Mouse (Mus musculus): Measurements from ENCODE around the gene Vsig8. TPM values are rescaled to one million over a fixed set of nuclear protein-coding genes. Genes with fewer than 3 reads are reported as not detected.
A peak's percentile ranks its signal among the peaks of the same experiment; 100 is the strongest.

Vsig8 gene
- total and polyA plus RNA-seq, 2 experiments from 2014 or later, result 0.12 TPM; not detected in 1

GRCm38 (mm10) chr1:172523699-172524101, 32.0 kb upstream of the Vsig8 start:
- Histone ChIP-seq H3K27ac (ENCODE audit: low read depth) (peak overlapping the region; percentile 3; the same call in 1 of the 2 replicates), H3K27me3 (ENCODE audit: control insufficient read depth, insufficient read depth, low read length) (peaks cover 16% of the 10 kb centered on the region; the same call in 1 of the 2 replicates), H3K9me3 (replicated peaks; ENCODE audit: control insufficient read depth, low read length) (no peaks in the 10 kb centered on the region), H3K4me3 (ENCODE audit: low read depth, low read length) (no peak overlapping the region), H3K9ac (replicated peaks; ENCODE audit: low read depth, low read length) (no peak overlapping the region), H3K36me3 (replicated peaks; ENCODE audit: control insufficient read depth, insufficient read depth, low read length) (no peaks in the 10 kb centered on the region), H3K4me2 (ENCODE audit: low read depth, low read length) (no peak overlapping the region), H3K4me1 (ENCODE audit: control insufficient read depth, insufficient read depth) (peaks cover 7% of the 10 kb centered on the region; the same call in 1 of the 2 replicates)
- ATAC-seq (ENCODE audit: insufficient read depth, low read depth), result no peak
- 27% methylated on average over 12 of the region's 12 CpGs for WGBS
- no peak for DNase-seq (ENCODE audit: low spot score)
- no peak for TF ChIP-seq EP300 (IDR thresholded peaks at IDR 0.05; ENCODE audit: low read depth)
- TF ChIP-seq CTCF (IDR thresholded peaks at IDR 0.05; ENCODE audit: low read depth), result no peak

- peaks cover 7% of the 10 kb centered on the region; the same call in 1 of the 2 replicates for H3K4me1 ChIP-seq (ENCODE audit: control insufficient read depth, insufficient read depth)
- H3K27me3 ChIP-seq (ENCODE audit: control insufficient read depth, insufficient read depth, low read length), result peaks cover 16% of the 10 kb centered on the region; the same call in 1 of the 2 replicates
- WGBS, result 38% methylated on average over 15 of the region's 15 CpGs
- H3K9ac ChIP-seq (replicated peaks; ENCODE audit: low read depth, low read length), result no peak overlapping the region
- peak overlapping the region; percentile 88 for H3K27ac ChIP-seq (ENCODE audit: low read depth)
- no peaks in the 10 kb centered on the region for H3K36me3 ChIP-seq (replicated peaks; ENCODE audit: control insufficient read depth, insufficient read depth, low read length)
- ATAC-seq (ENCODE audit: insufficient read depth, low read depth) (peak; percentile 50), DNase-seq (ENCODE audit: low spot score) (peak; percentile 70)
- no peaks in the 10 kb centered on the region for H3K9me3 ChIP-seq (replicated peaks; ENCODE audit: control insufficient read depth, low read length)
- no peak overlapping the region for H3K4me3 ChIP-seq (ENCODE audit: low read depth, low read length)
- TF ChIP-seq CTCF (IDR thresholded peaks at IDR 0.05; ENCODE audit: low read depth) (peak; percentile 20; the same call in 1 of the 2 replicates), EP300 (IDR thresholded peaks at IDR 0.05; ENCODE audit: low read depth) (peak; percentile 89)
- peak overlapping the region; percentile 49 for H3K4me2 ChIP-seq (ENCODE audit: low read depth, low read length)
Observed at GRCm38 (mm10) chr1:172525027-172525764, 30.5 kb upstream of the Vsig8 start.

GRCm38 (mm10) chr1:172525971-172526370, 29.8 kb upstream of the Vsig8 start:
- H3K4me3 ChIP-seq (ENCODE audit: low read depth, low read length), result peak overlapping the region; percentile 25
- H3K36me3 ChIP-seq (replicated peaks; ENCODE audit: control insufficient read depth, insufficient read depth, low read length), result no peaks in the 10 kb centered on the region
- TF ChIP-seq CTCF (IDR thresholded peaks at IDR 0.05; ENCODE audit: low read depth), result no peak
- no peak for TF ChIP-seq EP300 (IDR thresholded peaks at IDR 0.05; ENCODE audit: low read depth)
- peak overlapping the region; percentile 88 for H3K27ac ChIP-seq (ENCODE audit: low read depth)
- H3K9ac ChIP-seq (replicated peaks; ENCODE audit: low read depth, low read length), result no peak overlapping the region
- peak overlapping the region; percentile 49 for H3K4me2 ChIP-seq (ENCODE audit: low read depth, low read length)
- H3K4me1 ChIP-seq (ENCODE audit: control insufficient read depth, insufficient read depth), result peaks cover 4% of the 10 kb centered on the region; the same call in 1 of the 2 replicates
- H3K9me3 ChIP-seq (replicated peaks; ENCODE audit: control insufficient read depth, low read length), result no peaks in the 10 kb centered on the region
- no peak for DNase-seq (ENCODE audit: low spot score)
- WGBS, result 37% methylated on average over 7 of the region's 7 CpGs
- ATAC-seq (ENCODE audit: insufficient read depth, low read depth), result 0 out of 2 replicates have a peak, but pooled peaks have one; percentile 3
- H3K27me3 ChIP-seq (ENCODE audit: control insufficient read depth, insufficient read depth, low read length), result peaks cover 16% of the 10 kb centered on the region; the same call in 1 of the 2 replicates

- peak; percentile 46 for ATAC-seq (ENCODE audit: insufficient read depth, low read depth)
- H3K36me3 ChIP-seq (replicated peaks; ENCODE audit: control insufficient read depth, insufficient read depth, low read length), result no peaks in the 10 kb centered on the region
- peak overlapping the region; percentile 28; the same call in 1 of the 2 replicates for H3K9ac ChIP-seq (replicated peaks; ENCODE audit: low read depth, low read length)
- peaks cover 20% of the 10 kb centered on the region; the same call in 1 of the 2 replicates for H3K27me3 ChIP-seq (ENCODE audit: control insufficient read depth, insufficient read depth, low read length)
- peak overlapping the region; percentile 49 for H3K4me2 ChIP-seq (ENCODE audit: low read depth, low read length)
- DNase-seq (ENCODE audit: low spot score), result peak; percentile 69
- WGBS, result 21% methylated on average over 23 of the region's 23 CpGs
- no peaks in the 10 kb centered on the region for H3K4me1 ChIP-seq (ENCODE audit: control insufficient read depth, insufficient read depth)
- peak overlapping the region; percentile 88 for H3K27ac ChIP-seq (ENCODE audit: low read depth)
- H3K9me3 ChIP-seq (replicated peaks; ENCODE audit: control insufficient read depth, low read length), result no peaks in the 10 kb centered on the region
- TF ChIP-seq CTCF (IDR thresholded peaks at IDR 0.05; ENCODE audit: low read depth), result no peak
- peak; percentile 59; the same call in 1 of the 2 replicates for TF ChIP-seq EP300 (IDR thresholded peaks at IDR 0.05; ENCODE audit: low read depth)
- H3K4me3 ChIP-seq (ENCODE audit: low read depth, low read length), result peak overlapping the region; percentile 25
Observed at GRCm38 (mm10) chr1:172526380-172527081, 29.2 kb upstream of the Vsig8 start.

- 87% methylated on average over 10 of the region's 10 CpGs for WGBS
- no peak for ATAC-seq (ENCODE audit: insufficient read depth, low read depth)
- Histone ChIP-seq H3K4me2 (ENCODE audit: low read depth, low read length) (0 out of 2 replicates have a peak overlapping the region, but pooled peaks have one; percentile 49), H3K4me1 (ENCODE audit: control insufficient read depth, insufficient read depth) (peaks cover 3% of the 10 kb centered on the region; the same call in 1 of the 2 replicates), H3K4me3 (ENCODE audit: low read depth, low read length) (no peak overlapping the region), H3K9me3 (replicated peaks; ENCODE audit: control insufficient read depth, low read length) (no peaks in the 10 kb centered on the region), H3K27me3 (ENCODE audit: control insufficient read depth, insufficient read depth, low read length) (peaks cover 24% of the 10 kb centered on the region; the same call in 1 of the 2 replicates), H3K27ac (ENCODE audit: low read depth) (peak overlapping the region; percentile 88; the same call in 1 of the 2 replicates), H3K9ac (replicated peaks; ENCODE audit: low read depth, low read length) (no peak overlapping the region), H3K36me3 (replicated peaks; ENCODE audit: control insufficient read depth, insufficient read depth, low read length) (no peaks in the 10 kb centered on the region)
- TF ChIP-seq EP300 (IDR thresholded peaks at IDR 0.05; ENCODE audit: low read depth) (no peak), CTCF (IDR thresholded peaks at IDR 0.05; ENCODE audit: low read depth) (no peak)
- no peak for DNase-seq (ENCODE audit: low spot score)
Observed at GRCm38 (mm10) chr1:172527431-172527830, 28.3 kb upstream of the Vsig8 start.
